Mouse (Mus musculus) forebrain, embryonic 14.5 days (tissue): Measurements from ENCODE around the gene Rasd1. TPM values are rescaled to one million over a fixed set of nuclear protein-coding genes. Genes with fewer than 3 reads are reported as not detected.
"Not testable (repeated sequence)": the region's sequence is repeated elsewhere in the genome, so short reads cannot be mapped to it uniquely, and the experiment has no call there.

Experiments
- ATAC-seq: fragments of 200-750 bp; cut with Nextera tagmentation; 2 replicates; pipeline ENCODE4 v1.8.0; 2017; ENCODE audit warnings: mild to moderate bottlenecking, moderate library complexity
- DNase-seq: peaks from one replicate; pipeline ENCODE4 v3.0.0-alpha.2; 2015; ENCODE audit warnings: low spot score
- H3K27ac ChIP-seq: fragments of 300-500 bp; sonication (generic); 2 replicates; pipeline ENCODE4 v1.5.1; 2014; ENCODE audit warnings: low read depth, mild to moderate bottlenecking, control low read depth, low read length, moderate library complexity
- H3K27me3 ChIP-seq: fragments of 300-500 bp; sonication (generic); replicated peaks from 2 replicates; pipeline ENCODE4 v1.6.1; 2014; ENCODE audit warnings: low read length, control low read depth, mixed read lengths; ENCODE audit not compliant: control insufficient read depth, insufficient read depth
- H3K36me3 ChIP-seq: fragments of 300-500 bp; sonication (generic); 2 replicates; pipeline ENCODE4 v1.6.1; 2014; ENCODE audit warnings: low read length, control low read depth; ENCODE audit not compliant: control insufficient read depth, insufficient read depth
- H3K4me1 ChIP-seq: fragments of 300-500 bp; sonication (generic); 2 replicates; pipeline ENCODE4 v1.6.1; 2014; ENCODE audit warnings: antibody characterized with exemption, low read length, control low read depth; ENCODE audit not compliant: control insufficient read depth, insufficient read depth
- H3K4me2 ChIP-seq: fragments of 300-500 bp; sonication (generic); 2 replicates; pipeline ENCODE4 v1.6.1; 2014; ENCODE audit warnings: mild to moderate bottlenecking, control low read depth, low read length
- H3K4me3 ChIP-seq: fragments of 300-500 bp; sonication (generic); 2 replicates; pipeline ENCODE4 v1.5.1; 2014; ENCODE audit warnings: low read depth, low read length, control low read depth
- H3K9ac ChIP-seq: fragments of 300-500 bp; sonication (generic); 2 replicates; pipeline ENCODE4 v1.6.1; 2014; ENCODE audit warnings: mild to moderate bottlenecking, low read length, control low read depth, moderate library complexity
- H3K9me3 ChIP-seq: fragments of 300-500 bp; sonication (generic); replicated peaks from 2 replicates; pipeline ENCODE4 v1.6.1; 2016; ENCODE audit warnings: low read length, control low read depth, mixed read lengths; ENCODE audit not compliant: control insufficient read depth
- WGBS: fragments of 180-500 bp; shearing (Covaris S2); extraction: QIAGEN DNeasy Blood & Tissue Kit; methylation state at CpG from one replicate; pipeline ENCODE4 v1.1.7; 2014; 5-methylcytosine and 5-hydroxymethylcytosine counted together
- polyA plus RNA-seq: library from polyadenylated mRNA; unstranded; fragments of >200 nt; fragmentation: Nextera tagmentation; extraction: Ambion mirVana; gene quantifications from 2 replicates; pipeline ENCODE4 v1.2.1, GENCODE M21; 2014

Gene Rasd1
- polyA plus RNA-seq, 1 experiment from 2014 or later, result 0.66 TPM

DNA sequence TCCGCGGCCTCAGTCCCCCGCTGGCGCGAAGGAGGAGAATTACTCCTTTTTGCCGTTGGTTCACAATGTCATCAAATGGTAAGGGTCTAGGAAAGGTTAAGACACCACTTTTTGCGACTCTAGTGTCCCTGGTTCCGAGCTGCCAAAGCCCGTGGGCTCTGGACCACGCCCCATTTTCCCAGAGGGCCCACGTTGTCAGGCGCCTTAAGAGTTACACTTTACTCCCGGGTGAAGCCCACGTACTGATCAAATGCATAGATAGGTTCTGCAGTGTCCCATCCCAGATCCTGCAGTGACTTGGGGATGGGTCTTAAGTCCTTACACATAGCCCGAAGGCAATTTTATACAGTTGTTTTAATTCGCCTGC is 16.4 kb downstream of the Rasd1 start:
- peak; percentile 21 for DNase-seq
- ATAC-seq, result peak; percentile 68
- H3K36me3 ChIP-seq, result no peaks in the 10 kb centered on the region
- H3K4me3 ChIP-seq, result peak overlapping the region; percentile 94
- no peaks in the 10 kb centered on the region for H3K9me3 ChIP-seq
- peaks cover 9% of the 10 kb centered on the region for H3K4me1 ChIP-seq
- WGBS, result 3% methylated on average over 16 of the region's 16 CpGs
- H3K27ac ChIP-seq, result peak overlapping the region; percentile 77
- no peaks in the 10 kb centered on the region for H3K27me3 ChIP-seq
- peak overlapping the region; percentile 95 for H3K9ac ChIP-seq
- H3K4me2 ChIP-seq, result peak overlapping the region; percentile 79

DNA sequence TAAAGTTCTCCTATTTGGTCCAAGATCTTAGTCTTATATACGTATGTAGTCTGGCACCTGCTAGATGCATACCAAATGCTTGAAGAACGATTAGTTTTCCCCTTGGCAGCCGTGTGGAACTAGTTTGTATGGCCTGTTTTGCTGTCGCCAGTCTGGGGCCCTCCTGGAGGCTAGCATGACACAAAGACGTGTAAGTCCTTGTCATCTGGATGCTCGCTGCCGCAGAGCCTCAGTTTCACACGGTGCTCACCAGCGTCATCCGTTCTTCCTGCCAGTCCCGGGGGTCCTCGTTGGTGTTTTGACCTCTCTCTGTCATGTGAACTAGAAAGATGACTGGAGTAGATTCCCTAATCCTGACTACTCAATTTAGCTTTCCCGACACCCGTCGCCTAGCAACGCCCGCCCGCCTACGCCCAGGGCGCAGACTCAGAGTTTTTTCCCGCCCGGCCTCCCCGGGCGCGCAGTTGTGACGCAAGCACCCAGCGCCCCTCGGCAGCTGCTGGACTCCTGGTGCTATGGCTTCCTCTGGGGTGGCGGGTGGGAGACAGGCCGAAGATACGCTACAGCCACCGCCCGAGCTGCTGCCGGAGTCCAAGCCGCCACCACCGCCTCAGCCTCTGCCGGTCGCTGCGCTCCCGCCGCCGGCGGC is 16.9 kb downstream of the Rasd1 start, which contains the start of gene Med9:
Med9 (plus strand) TSS at position 455 of the 649 bp plus-strand sequence.
- ATAC-seq, result peak; percentile 98
- Histone ChIP-seq H3K4me1 (peaks cover 9% of the 10 kb centered on the region), H3K4me3 (peak within 1 kb of the TSS; percentile 94), H3K27me3 (no peaks in the 10 kb centered on the region), H3K9ac (peak within 1 kb of the TSS; percentile 95), H3K27ac (peak within 1 kb of the TSS; percentile 77), H3K4me2 (peak within 1 kb of the TSS; percentile 79), H3K9me3 (no peaks in the 10 kb centered on the region), H3K36me3 (no peaks in the 10 kb centered on the region)
- peak; percentile 97 for DNase-seq
- 1% methylated on average over 43 of the region's 43 CpGs for WGBS

GRCm38 (mm10) chr11:59944855-59945254 is 19.9 kb downstream of the Rasd1 start:
- H3K27me3 ChIP-seq, H3K4me2 ChIP-seq, DNase-seq, H3K36me3 ChIP-seq, H3K4me1 ChIP-seq, H3K4me3 ChIP-seq, H3K27ac ChIP-seq, ATAC-seq, H3K9me3 ChIP-seq, H3K9ac ChIP-seq: not testable (repeated sequence)
- 95% methylated on average over 9 of the region's 10 CpGs for WGBS

GRCm38 (mm10) chr11:59941391-59941790 is 23.4 kb downstream of the Rasd1 start:
- Histone ChIP-seq H3K4me1 (no peaks in the 10 kb centered on the region), H3K27me3 (no peaks in the 10 kb centered on the region), H3K27ac (no peak overlapping the region), H3K4me3 (no peak overlapping the region), H3K9ac (no peak overlapping the region), H3K4me2 (no peak overlapping the region), H3K36me3 (no peaks in the 10 kb centered on the region), H3K9me3 (no peaks in the 10 kb centered on the region)
- ATAC-seq (no peak), DNase-seq (no peak)
- 27% methylated on average over 3 of the region's 3 CpGs for WGBS

GRCm38 (mm10) chr11:59940645-59941044 is 24.1 kb downstream of the Rasd1 start:
- no peak for ATAC-seq
- H3K27ac ChIP-seq, result no peak overlapping the region
- WGBS, result 67% methylated on average over 3 of the region's 3 CpGs
- no peak overlapping the region for H3K4me3 ChIP-seq
- H3K4me2 ChIP-seq, result no peak overlapping the region
- H3K36me3 ChIP-seq, result no peaks in the 10 kb centered on the region
- no peak overlapping the region for H3K9ac ChIP-seq
- H3K9me3 ChIP-seq, result no peaks in the 10 kb centered on the region
- no peaks in the 10 kb centered on the region for H3K27me3 ChIP-seq
- H3K4me1 ChIP-seq, result no peaks in the 10 kb centered on the region
- no peak for DNase-seq

GRCm38 (mm10) chr11:59939821-59940220 is 24.9 kb downstream of the Rasd1 start:
- no peak overlapping the region for H3K27ac ChIP-seq
- no peaks in the 10 kb centered on the region for H3K36me3 ChIP-seq
- no peak for DNase-seq
- H3K4me3 ChIP-seq, result no peak overlapping the region
- no peak for ATAC-seq
- H3K9me3 ChIP-seq, result no peaks in the 10 kb centered on the region
- no peaks in the 10 kb centered on the region for H3K4me1 ChIP-seq
- no peak overlapping the region for H3K4me2 ChIP-seq
- no peaks in the 10 kb centered on the region for H3K27me3 ChIP-seq
- no peak overlapping the region for H3K9ac ChIP-seq
- WGBS, result 79% methylated on average over 1 of the region's 1 CpGs

DNA sequence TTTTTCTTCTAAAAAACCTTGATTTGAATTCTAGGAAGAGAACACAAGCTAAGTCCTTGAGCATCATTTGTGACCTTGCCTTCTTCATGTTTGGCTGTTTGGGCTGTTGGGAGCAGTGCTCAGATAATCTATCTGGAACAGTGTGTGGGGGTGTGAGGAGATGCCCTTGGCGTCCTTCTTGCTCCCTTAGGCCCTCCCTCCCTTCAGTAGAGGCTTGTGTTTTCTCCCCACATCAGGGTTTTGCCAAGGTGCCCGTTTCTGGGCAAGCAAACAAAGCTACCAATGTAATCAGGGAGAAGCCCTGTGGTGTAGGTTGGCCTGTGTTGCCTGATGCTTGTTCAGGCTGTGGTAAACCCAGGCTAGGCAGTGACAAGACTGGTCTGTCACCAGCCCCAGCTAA is 27.1 kb downstream of the Rasd1 start:
- WGBS, result 39% methylated on average over 2 of the region's 2 CpGs
- H3K9ac ChIP-seq, result no peak overlapping the region
- H3K4me2 ChIP-seq, result no peak overlapping the region
- ATAC-seq (no peak), DNase-seq (no peak)
- H3K4me3 ChIP-seq, result no peak overlapping the region
- H3K36me3 ChIP-seq, result no peaks in the 10 kb centered on the region
- H3K27me3 ChIP-seq, result no peaks in the 10 kb centered on the region
- H3K27ac ChIP-seq, result no peak overlapping the region
- H3K4me1 ChIP-seq, result no peaks in the 10 kb centered on the region
- H3K9me3 ChIP-seq, result no peaks in the 10 kb centered on the region

DNA sequence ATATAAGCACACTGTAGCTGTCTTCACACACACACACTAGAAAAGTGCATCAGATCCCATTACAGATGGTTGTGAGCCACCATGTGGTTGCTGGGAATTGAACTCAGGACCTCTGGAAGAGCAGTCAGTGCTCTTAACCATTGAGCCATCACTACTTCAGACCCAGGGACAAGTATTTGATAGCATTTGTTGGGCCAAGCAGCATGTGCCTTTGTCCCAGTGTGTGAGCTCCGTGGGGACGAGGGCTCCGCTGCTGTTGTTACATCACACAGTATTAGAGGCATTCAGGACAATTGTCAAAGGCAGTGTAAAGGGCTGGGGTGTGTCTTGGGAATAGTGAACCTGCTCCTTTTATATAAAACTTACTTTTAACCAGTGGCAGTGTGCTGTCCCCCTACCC is 27.7 kb downstream of the Rasd1 start:
- Histone ChIP-seq H3K27me3 (no peaks in the 10 kb centered on the region), H3K4me3 (no peak overlapping the region), H3K36me3 (no peaks in the 10 kb centered on the region), H3K4me2 (no peak overlapping the region), H3K4me1 (no peaks in the 10 kb centered on the region), H3K9me3 (no peaks in the 10 kb centered on the region), H3K9ac (no peak overlapping the region), H3K27ac (no peak overlapping the region)
- DNase-seq (no peak), ATAC-seq (no peak)
- 66% methylated on average over 3 of the region's 3 CpGs for WGBS

DNA sequence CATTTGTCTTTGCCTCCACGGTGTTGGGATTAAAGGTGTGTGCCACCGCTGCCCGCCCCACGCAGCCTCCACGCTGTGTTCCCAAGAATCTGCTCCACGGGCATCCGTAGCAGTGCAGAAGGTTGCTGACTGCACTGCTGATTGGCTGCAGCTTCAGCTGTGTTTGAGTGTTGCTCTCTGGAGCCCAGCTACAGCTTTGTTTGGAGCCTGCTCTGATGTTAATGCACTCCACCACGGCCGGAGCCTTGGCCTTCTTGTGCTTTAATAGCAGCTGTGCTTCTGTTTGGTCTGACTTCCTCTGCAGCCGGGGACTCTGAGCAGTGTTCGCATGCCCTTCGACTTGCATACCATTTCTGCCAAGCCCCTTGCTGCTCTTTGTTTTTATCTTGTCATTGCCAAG is 30.8 kb downstream of the Rasd1 start:
- Histone ChIP-seq H3K4me3 (no peak overlapping the region), H3K9ac (peak overlapping the region; percentile 29; the same call in 1 of the 2 replicates), H3K27me3 (no peaks in the 10 kb centered on the region), H3K9me3 (no peaks in the 10 kb centered on the region), H3K4me1 (no peaks in the 10 kb centered on the region), H3K4me2 (no peak overlapping the region), H3K27ac (no peak overlapping the region), H3K36me3 (no peaks in the 10 kb centered on the region)
- 0 out of 2 replicates have a peak, but pooled peaks have one; percentile 26 for ATAC-seq
- WGBS, result 51% methylated on average over 12 of the region's 12 CpGs
- DNase-seq, result peak; percentile 30
